Mouse (Mus musculus) forebrain, embryonic 15.5 days (tissue): ENCODE data around the gene Slc37a1. TPM values are rescaled to one million over a fixed set of nuclear protein-coding genes. Genes with fewer than 3 reads are reported as not detected.

Experiments
- polyA plus RNA-seq: library from polyadenylated mRNA; unstranded; fragments of >200 nt; fragmentation: Nextera tagmentation; extraction: Ambion mirVana; gene quantifications from 2 replicates; pipeline ENCODE4 v1.2.1, GENCODE M21; 2015

Slc37a1 gene
- polyA plus RNA-seq, 1 experiment from 2014 or later: 12.5 TPM

Other genes with a start within 250 kb of the Slc37a1 start
- gene Abcg1, start 229.1 kb upstream of the Slc37a1 start, polyA plus RNA-seq: 20.2 and 20.8 TPM in 2 replicates
- gene Tff3, start 157.1 kb upstream of the Slc37a1 start, polyA plus RNA-seq: 0.39 TPM in 1 of 2 replicates, not detected in the other
- gene Tff2, start 142.5 kb upstream of the Slc37a1 start, polyA plus RNA-seq: not detected in 2 replicates
- gene Tff1, start 121.5 kb upstream of the Slc37a1 start, polyA plus RNA-seq: not detected in 2 replicates
- not detected in 2 replicates for gene Tmprss3, start 87.8 kb upstream of the Slc37a1 start, polyA plus RNA-seq
- 0.03 TPM in 1 of 2 replicates, not detected in the other for gene Ubash3a, start 78.9 kb upstream of the Slc37a1 start, polyA plus RNA-seq
- gene Rsph1, start 9.4 kb upstream of the Slc37a1 start, polyA plus RNA-seq: 4.0 and 6.7 TPM in 2 replicates
- gene Pde9a, start 99.4 kb downstream of the Slc37a1 start, polyA plus RNA-seq: 58.4 and 59.6 TPM in 2 replicates
- 40.3 and 41.5 TPM in 2 replicates for gene Wdr4, start 233.2 kb downstream of the Slc37a1 start, polyA plus RNA-seq
- 334 and 349 TPM in 2 replicates for gene Ndufv3, start 233.3 kb downstream of the Slc37a1 start, polyA plus RNA-seq